Mouse (Mus musculus): ENCODE data around the gene Adcy1.
"Not testable (repeated sequence)": the region's sequence is repeated elsewhere in the genome, so short reads cannot be mapped to it uniquely, and the experiment has no call there.

Gene Adcy1

DNA sequence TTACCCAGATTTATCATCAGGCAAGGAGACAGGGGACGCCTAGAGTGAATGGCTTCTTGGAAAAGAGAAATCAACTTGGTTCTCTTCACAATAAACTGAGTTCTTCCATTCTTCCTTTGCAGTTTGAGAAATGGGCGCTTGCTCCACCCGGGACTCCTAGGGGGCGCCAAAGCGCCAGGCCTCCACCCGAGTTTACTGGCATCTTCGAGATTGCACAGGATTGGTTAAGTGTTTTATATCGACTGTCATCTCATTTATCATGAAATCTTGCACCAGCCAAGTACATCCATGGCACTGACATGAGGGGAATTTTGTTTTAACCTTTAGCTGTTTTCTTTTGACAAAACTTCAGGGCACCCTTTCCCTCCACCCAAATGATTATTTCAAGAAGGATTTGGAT, 152.4 kb downstream of the Adcy1 start:
- DNase-seq (ENCODE audit: low spot score) = no peak

DNA sequence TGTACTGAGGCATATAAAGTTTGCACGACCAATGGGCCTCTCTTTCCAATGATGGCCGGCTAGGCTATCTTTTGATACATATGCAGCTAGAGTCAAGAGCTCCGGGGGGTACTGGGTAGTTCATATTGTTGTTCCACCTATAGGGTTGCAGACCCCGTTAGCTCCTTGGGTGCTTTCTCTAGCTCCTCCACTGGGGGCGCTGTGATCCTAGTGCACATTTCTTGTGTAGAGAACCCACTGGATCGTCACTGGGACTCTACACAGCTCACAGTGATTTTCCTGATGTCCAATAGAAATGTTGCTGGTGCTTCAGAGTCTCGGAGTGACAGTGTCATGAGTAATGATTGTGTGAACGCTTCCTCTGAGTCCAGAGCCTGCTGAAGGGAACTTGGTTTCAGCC, 158.5 kb downstream of the Adcy1 start:
- DNase-seq (ENCODE audit: low spot score) = not testable (repeated sequence)

DNA sequence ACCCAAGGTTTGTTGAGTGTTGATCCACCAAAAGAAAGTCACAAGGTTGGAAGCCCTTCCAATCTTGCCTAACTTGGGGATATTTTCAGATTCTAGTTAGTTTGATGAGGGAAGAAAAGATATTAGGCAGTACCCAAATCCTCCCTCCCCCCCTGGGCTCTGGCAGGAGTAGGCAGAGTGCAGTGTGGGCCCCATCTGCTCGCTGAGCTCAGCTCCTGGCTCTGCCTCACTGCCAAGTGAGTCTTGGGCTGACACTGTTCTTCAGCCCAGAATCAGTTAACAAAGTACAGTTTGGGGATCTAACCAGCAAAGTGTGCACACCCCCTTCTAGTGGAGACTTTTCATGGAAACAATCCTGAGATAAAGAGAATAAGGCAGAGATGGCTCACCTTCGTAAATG, 162.9 kb downstream of the Adcy1 start:
- no peak for DNase-seq (ENCODE audit: low spot score)

DNA sequence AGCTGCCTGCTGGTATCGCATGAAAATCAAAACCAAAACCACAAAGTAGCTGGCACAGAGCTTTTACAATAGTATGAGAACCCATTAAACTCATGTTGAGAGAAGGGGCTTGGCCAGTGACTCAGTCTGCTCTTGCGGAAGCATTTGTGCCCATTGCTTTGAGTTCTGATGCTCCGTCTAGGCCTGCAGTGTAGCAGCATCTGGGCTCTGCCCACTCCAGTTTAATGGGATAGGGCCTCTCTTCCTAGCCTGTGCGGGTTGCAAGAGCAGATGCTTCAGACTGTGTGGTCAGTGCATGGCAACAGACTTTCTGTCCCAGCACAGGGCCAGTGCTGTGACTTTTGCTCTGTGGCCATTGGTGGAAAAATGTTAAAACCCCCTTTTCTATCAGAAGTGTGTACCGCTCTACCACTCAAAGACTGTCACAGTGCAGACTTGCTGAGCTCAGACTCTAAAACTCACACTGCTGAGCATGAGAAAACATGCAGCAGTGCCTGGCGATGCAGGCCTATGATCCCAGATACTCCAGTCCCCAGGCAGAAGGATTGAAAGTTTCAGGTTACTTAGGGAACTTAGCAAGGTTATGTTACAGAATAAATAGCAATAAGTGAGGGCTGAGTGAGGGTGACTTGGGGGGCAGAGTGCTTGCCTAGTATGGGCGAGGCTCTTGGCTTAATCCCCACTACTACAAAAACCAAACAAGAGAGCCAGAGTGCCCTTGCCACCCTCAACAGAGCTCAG, 163.7 kb downstream of the Adcy1 start:
- DNase-seq (ENCODE audit: low spot score) = no peak

DNA sequence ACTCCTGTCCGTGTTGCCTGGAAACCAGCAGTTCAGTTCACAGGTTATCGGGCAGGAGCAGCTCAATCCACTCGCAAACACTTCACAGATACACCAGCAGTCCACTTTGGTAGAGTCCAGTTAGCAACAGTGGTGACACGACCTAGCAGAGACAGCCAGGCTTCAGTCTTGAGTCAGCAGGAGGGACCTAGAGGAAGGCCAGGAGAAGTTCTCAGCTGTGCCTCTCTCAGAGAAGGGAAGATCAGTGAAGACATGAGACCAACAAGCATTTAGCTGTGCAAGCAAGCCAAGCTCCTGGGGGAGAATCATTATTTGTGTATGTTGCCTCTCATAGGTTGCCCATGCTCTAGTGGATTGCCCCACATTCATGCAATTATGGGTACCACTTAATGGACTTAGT, 164.8 kb downstream of the Adcy1 start:
- DNase-seq (ENCODE audit: low spot score) = no peak

Measured in T-cell, adult 2 months (primary cell).